Mouse (Mus musculus): ENCODE measurements at regions not wholly inside any gene's neighbourhood (a gene's known extent, or its start where the extent isn't known, plus 50 kb on each side); places are given as distances from the start of the nearest gene placed in this dataset.
"Not testable (repeated sequence)": the region's sequence is repeated elsewhere in the genome, so short reads cannot be mapped to it uniquely, and the experiment has no call there.

- no peak for DNase-seq (ENCODE audit: low read depth, low spot score)
Observed at GRCm38 (mm10) chr9:51660908-51661874, 103.9 kb upstream of the Arhgap20 start.

GRCm38 (mm10) chr9:51661911-51662310 lies 103.2 kb upstream of the Arhgap20 start:
- no peak for DNase-seq (ENCODE audit: low read depth, low spot score)

- DNase-seq (ENCODE audit: low read depth, low spot score): no peak
Observed at GRCm38 (mm10) chr9:51664353-51664752, 100.8 kb upstream of the Arhgap20 start.

GRCm38 (mm10) chr9:51664876-51665275 lies 100.3 kb upstream of the Arhgap20 start:
- no peak for DNase-seq (ENCODE audit: low read depth, low spot score)

- DNase-seq (ENCODE audit: low read depth, low spot score): not testable (repeated sequence)
Observed at GRCm38 (mm10) chr9:51668976-51669375, 96.2 kb upstream of the Arhgap20 start.

- DNase-seq (ENCODE audit: low read depth, low spot score): no peak
Observed at GRCm38 (mm10) chr9:51670531-51670930, 94.6 kb upstream of the Arhgap20 start.

- no peak for DNase-seq (ENCODE audit: low read depth, low spot score)
Observed at GRCm38 (mm10) chr9:51686536-51686935, 78.6 kb upstream of the Arhgap20 start.

GRCm38 (mm10) chr9:51714326-51714725 lies 50.8 kb upstream of the Arhgap20 start:
- no peak for DNase-seq (ENCODE audit: low read depth, low spot score)

Measured in embryo, embryonic 11.5 days (tissue).